Mouse (Mus musculus) limb, embryonic 14.5 days (tissue): ENCODE data around the gene Polr2i. TPM values are rescaled to one million over a fixed set of nuclear protein-coding genes. Genes with fewer than 3 reads are reported as not detected.

Experiments
- ATAC-seq: fragments of 200-750 bp; cut with Nextera tagmentation; 2 replicates; pipeline ENCODE4 v1.8.0; 2017; ENCODE audit warnings: low read depth, moderate number of reproducible peaks, moderate TSS enrichment; ENCODE audit not compliant: low FRiP score
- DNase-seq: peaks from one replicate; pipeline ENCODE4 v3.0.0-alpha.2; 2015; ENCODE audit warnings: low spot score
- H3K27ac ChIP-seq: fragments of 300-500 bp; sonication (generic); replicated peaks from 2 replicates; pipeline ENCODE4 v1.5.1; 2014; ENCODE audit warnings: low read depth, mild to moderate bottlenecking, low read length, moderate library complexity, mixed read lengths
- H3K27me3 ChIP-seq: fragments of 300-500 bp; sonication (generic); 2 replicates; pipeline ENCODE4 v1.6.1; 2014; ENCODE audit warnings: low read length, mixed read lengths; ENCODE audit not compliant: control insufficient read depth, insufficient read depth
- H3K36me3 ChIP-seq: fragments of 300-500 bp; sonication (generic); 2 replicates; pipeline ENCODE4 v1.6.1; 2014; ENCODE audit warnings: mild to moderate bottlenecking, low read length, moderate library complexity, mixed read lengths; ENCODE audit not compliant: control insufficient read depth, insufficient read depth
- H3K4me1 ChIP-seq: fragments of 300-500 bp; sonication (generic); 2 replicates; pipeline ENCODE4 v1.6.1; 2014; ENCODE audit warnings: antibody characterized with exemption, low read length, mixed read lengths; ENCODE audit not compliant: control insufficient read depth, insufficient read depth
- H3K4me2 ChIP-seq: fragments of 300-500 bp; sonication (generic); replicated peaks from 2 replicates; pipeline ENCODE4 v1.6.1; 2014; ENCODE audit warnings: low read depth, mild to moderate bottlenecking, low read length, moderate library complexity; ENCODE audit not compliant: severe bottlenecking
- H3K4me3 ChIP-seq: fragments of 300-500 bp; sonication (generic); replicated peaks from 2 replicates; pipeline ENCODE4 v1.5.1; 2014; ENCODE audit warnings: low read length
- H3K9ac ChIP-seq: fragments of 300-500 bp; sonication (generic); 2 replicates; pipeline ENCODE4 v1.6.1; 2014; ENCODE audit warnings: mild to moderate bottlenecking, low read depth, low read length, moderate library complexity; ENCODE audit not compliant: severe bottlenecking
- H3K9me3 ChIP-seq: fragments of 300-500 bp; sonication (generic); 2 replicates; pipeline ENCODE4 v1.6.1; 2016; ENCODE audit warnings: low read length; ENCODE audit not compliant: control insufficient read depth
- POLR2A ChIP-seq: fragments of 200-500 bp; IDR thresholded peaks from 2 replicates; pipeline ENCODE4 v1.8.0; 2012; ENCODE audit warnings: inconsistent platforms, mild to moderate bottlenecking, moderate library complexity, borderline replicate concordance; ENCODE audit not compliant: insufficient read depth, insufficient read length; ENCODE audit errors: extremely low read depth
- WGBS: fragments of 180-500 bp; shearing (Covaris S2); extraction: QIAGEN DNeasy Blood & Tissue Kit; methylation state at CpG from one replicate; pipeline ENCODE4 v1.1.7; 2014; 5-methylcytosine and 5-hydroxymethylcytosine counted together
- polyA plus RNA-seq, 2 experiments: library from polyadenylated mRNA; depleted of rRNA in 1 of 2; stranded (reverse) in 1 of 2; unstranded in 1 of 2; fragments of >200 nt; fragmentation: Nextera tagmentation in 1 of 2; extraction: Ambion mirVana in 1 of 2; gene quantifications; 2 replicates each; pipeline versions ENCODE4 v1.2.1 to v1.2.3; 2012 to 2014

Gene Polr2i
- polyA plus RNA-seq, 2 experiments: 186 to 227 TPM

DNA sequence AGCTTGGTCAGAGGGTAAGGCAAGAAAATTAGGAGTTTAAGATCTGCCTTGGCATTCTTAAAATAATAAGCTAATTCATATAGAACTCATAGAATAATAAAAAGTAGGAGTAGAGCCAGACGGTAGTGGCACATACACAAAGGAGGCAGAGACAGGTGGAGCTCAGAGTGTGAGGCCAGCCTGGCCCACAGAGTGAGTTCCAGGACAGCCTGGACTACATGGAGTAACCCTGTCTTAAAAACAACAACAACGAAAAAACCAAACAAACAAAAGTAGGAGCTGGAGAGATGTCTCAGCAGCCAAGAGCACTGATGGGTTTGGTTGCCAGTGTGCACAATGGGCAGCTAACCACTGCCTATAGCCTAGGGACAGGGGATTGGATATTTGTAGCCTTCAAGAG lies 14.5 kb upstream of the Polr2i start:
- TF ChIP-seq POLR2A: no peak
- H3K27me3 ChIP-seq: no peaks in the 10 kb centered on the region
- DNase-seq (no peak), ATAC-seq (no peak)
- no peak overlapping the region for H3K4me3 ChIP-seq
- H3K4me1 ChIP-seq: peaks cover 8% of the 10 kb centered on the region
- 0 out of 2 replicates have a peak, but pooled peaks cover 2% of the 10 kb centered on the region for H3K36me3 ChIP-seq
- no peak overlapping the region for H3K27ac ChIP-seq
- WGBS: 74% methylated on average over 2 of the region's 2 CpGs
- H3K9ac ChIP-seq: no peak overlapping the region
- H3K4me2 ChIP-seq: no peak overlapping the region
- H3K9me3 ChIP-seq: no peaks in the 10 kb centered on the region

DNA sequence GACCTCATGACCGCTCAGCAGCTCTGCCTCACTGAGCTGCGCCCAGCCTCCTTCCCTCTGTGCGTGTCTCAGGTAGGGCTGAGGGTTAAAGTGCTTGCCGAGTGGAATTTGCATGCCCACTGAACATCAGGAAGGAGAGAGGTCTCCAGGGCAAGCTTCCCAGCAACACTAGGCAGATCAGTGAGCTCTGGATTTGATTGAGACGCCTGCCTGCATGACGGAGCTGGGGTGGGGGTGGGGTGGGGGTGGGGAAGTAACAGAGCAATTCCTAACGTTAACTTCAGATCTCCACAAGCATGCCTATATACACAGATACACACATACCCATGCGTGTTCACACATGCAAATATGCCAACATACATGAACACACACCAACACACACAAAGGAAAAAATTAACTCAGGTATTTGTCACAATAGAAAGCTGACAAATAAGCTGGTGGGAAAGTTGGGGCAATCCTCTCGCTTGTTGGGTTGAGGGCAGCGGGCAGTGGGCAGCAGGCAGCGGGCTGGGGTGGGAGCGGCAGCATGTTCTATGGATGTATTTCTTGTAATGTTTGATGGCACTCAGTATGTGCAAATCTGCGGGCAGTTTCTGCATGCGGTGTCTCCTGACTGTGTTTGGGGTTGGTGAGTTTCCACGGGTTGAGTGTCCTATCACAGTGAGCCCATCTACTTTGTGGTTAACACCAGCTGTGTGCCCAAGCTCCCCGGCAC lies 12.3 kb upstream of the Polr2i start:
- no peak for TF ChIP-seq POLR2A
- peak; percentile 79 for ATAC-seq
- Histone ChIP-seq H3K9me3 (no peaks in the 10 kb centered on the region), H3K9ac (peak overlapping the region; percentile 55), H3K36me3 (peaks cover 12% of the 10 kb centered on the region), H3K27me3 (no peaks in the 10 kb centered on the region), H3K27ac (peak overlapping the region; percentile 61; the same call in 1 of the 2 replicates), H3K4me3 (peak overlapping the region; percentile 43), H3K4me2 (peak overlapping the region; percentile 75), H3K4me1 (peaks cover 8% of the 10 kb centered on the region)
- 5% methylated on average over 16 of the region's 16 CpGs for WGBS
- peak; percentile 60 for DNase-seq

DNA sequence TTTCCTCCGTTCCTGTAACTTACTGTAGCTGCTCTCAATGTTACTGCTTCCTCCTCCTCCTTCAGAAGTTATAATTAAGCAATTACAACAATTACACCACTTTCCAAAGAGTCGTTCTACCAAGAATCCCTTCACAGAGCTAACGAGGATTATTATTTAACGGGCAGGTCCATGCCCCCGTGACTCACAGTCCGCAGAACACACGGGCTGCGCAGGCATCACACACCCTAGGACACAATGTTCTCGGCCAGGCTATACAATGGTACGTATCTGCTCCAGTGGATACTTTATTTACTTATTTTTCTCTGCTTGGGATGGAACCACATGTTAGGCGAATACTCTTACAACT lies 11.8 kb upstream of the Polr2i start:
- peaks cover 8% of the 10 kb centered on the region for H3K4me1 ChIP-seq
- no peaks in the 10 kb centered on the region for H3K27me3 ChIP-seq
- peak overlapping the region; percentile 75 for H3K4me2 ChIP-seq
- no peaks in the 10 kb centered on the region for H3K9me3 ChIP-seq
- no peak for ATAC-seq
- H3K36me3 ChIP-seq: peaks cover 18% of the 10 kb centered on the region
- H3K9ac ChIP-seq: peak overlapping the region; percentile 55
- 15% methylated on average over 11 of the region's 11 CpGs for WGBS
- TF ChIP-seq POLR2A: no peak
- H3K4me3 ChIP-seq: peak overlapping the region; percentile 43
- H3K27ac ChIP-seq: no peak overlapping the region
- DNase-seq: no peak

DNA sequence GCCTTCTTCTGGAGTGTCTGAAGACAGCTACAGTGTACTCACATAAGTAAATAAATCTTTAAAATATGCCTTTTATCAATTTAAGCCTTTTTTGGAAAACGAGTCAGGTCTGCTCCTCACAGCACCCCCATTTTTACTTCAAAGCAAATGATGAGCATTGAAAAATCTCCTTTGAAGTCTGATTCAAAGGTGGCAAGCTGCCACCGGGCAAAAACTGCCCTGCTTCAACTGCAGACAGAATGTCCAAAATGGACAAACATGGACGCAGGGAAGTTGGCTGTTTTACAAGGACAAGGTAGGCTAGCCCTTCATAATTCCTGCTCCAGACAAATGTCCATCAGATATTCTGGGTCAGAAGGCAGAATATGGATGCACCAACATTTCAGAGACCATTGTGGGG lies 10.3 kb upstream of the Polr2i start:
- Histone ChIP-seq H3K9ac (no peak overlapping the region), H3K36me3 (peaks cover 31% of the 10 kb centered on the region), H3K9me3 (no peaks in the 10 kb centered on the region), H3K4me1 (peaks cover 8% of the 10 kb centered on the region), H3K4me3 (no peak overlapping the region), H3K27me3 (no peaks in the 10 kb centered on the region), H3K27ac (no peak overlapping the region), H3K4me2 (no peak overlapping the region)
- no peak for TF ChIP-seq POLR2A
- WGBS: 85% methylated on average over 3 of the region's 3 CpGs
- ATAC-seq (no peak), DNase-seq (no peak)

DNA sequence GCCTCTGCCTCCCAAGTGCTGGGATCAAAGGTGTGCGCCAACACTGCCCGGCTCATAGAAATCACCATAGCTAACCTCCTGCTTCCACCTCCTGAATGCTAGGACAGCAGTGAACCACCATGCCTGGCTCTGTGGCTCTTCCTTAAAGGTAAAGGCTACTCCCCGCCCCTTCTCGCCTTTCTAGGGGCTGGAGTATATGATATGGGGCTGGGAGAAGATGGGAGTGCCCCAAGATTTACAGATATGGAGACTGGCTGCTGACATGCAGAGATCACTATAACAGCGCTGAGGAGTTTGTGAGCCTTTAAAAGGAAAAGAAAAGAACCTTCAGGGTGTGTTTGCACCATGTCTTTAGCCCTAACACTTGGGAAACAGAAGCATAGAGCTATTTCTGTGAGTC lies 9.5 kb upstream of the Polr2i start:
- no peak for DNase-seq
- peaks cover 38% of the 10 kb centered on the region for H3K36me3 ChIP-seq
- H3K4me1 ChIP-seq: peaks cover 8% of the 10 kb centered on the region
- H3K9ac ChIP-seq: no peak overlapping the region
- H3K27ac ChIP-seq: no peak overlapping the region
- TF ChIP-seq POLR2A: no peak
- no peaks in the 10 kb centered on the region for H3K27me3 ChIP-seq
- no peak for ATAC-seq
- no peak overlapping the region for H3K4me3 ChIP-seq
- WGBS: 88% methylated on average over 5 of the region's 5 CpGs
- no peak overlapping the region for H3K4me2 ChIP-seq
- H3K9me3 ChIP-seq: no peaks in the 10 kb centered on the region
